Mouse (Mus musculus) olfactory bulb, adult 2 months (tissue): Measurements from ENCODE around the gene RPS10-NUDT3. TPM values are rescaled to one million over a fixed set of nuclear protein-coding genes. Genes with fewer than 3 reads are reported as not detected.
A peak's percentile ranks its signal among the peaks of the same experiment; 100 is the strongest.

Source experiments
- H3K27ac ChIP-seq: fragments of 200-500 bp; 2 replicates; pipeline ENCODE4 v1.5.1; 2012; ENCODE audit warnings: low read depth, low read length; ENCODE audit not compliant: insufficient read depth
- H3K4me1 ChIP-seq: fragments of 200-500 bp; 2 replicates; pipeline ENCODE4 v1.6.1; 2012; ENCODE audit warnings: low read length; ENCODE audit not compliant: control insufficient read depth, insufficient read depth
- H3K4me3 ChIP-seq: fragments of 200-500 bp; 2 replicates; pipeline ENCODE4 v1.5.1; 2012; ENCODE audit warnings: mild to moderate bottlenecking, low read depth, low read length, moderate library complexity; ENCODE audit not compliant: insufficient read depth
- CTCF ChIP-seq: fragments of 200-500 bp; IDR thresholded peaks from 2 replicates; pipeline ENCODE4 v1.5.1; 2012; ENCODE audit warnings: low read depth, mild to moderate bottlenecking, low read length, moderate library complexity; ENCODE audit not compliant: insufficient read depth
- POLR2A ChIP-seq: fragments of 200-500 bp; IDR thresholded peaks from 2 replicates; pipeline ENCODE4 v1.6.1; 2012; ENCODE audit warnings: mild to moderate bottlenecking, low read depth, low read length, moderate library complexity; ENCODE audit not compliant: insufficient read depth
- WGBS: fragments of 180-500 bp; shearing (Covaris S2); methylation state at CpG from one replicate; pipeline ENCODE4 v1.1.7; 2018; 5-methylcytosine and 5-hydroxymethylcytosine counted together
- polyA plus RNA-seq: library from polyadenylated mRNA; stranded (reverse); fragments of >200 nt; gene quantifications from 2 replicates; pipeline ENCODE4 v1.2.4, GENCODE M21; 2012; ENCODE audit warnings: low replicate concordance; ENCODE audit not compliant: missing spikeins, insufficient read depth, insufficient read length

Gene RPS10-NUDT3
- polyA plus RNA-seq, 1 experiment, result not detected

DNA sequence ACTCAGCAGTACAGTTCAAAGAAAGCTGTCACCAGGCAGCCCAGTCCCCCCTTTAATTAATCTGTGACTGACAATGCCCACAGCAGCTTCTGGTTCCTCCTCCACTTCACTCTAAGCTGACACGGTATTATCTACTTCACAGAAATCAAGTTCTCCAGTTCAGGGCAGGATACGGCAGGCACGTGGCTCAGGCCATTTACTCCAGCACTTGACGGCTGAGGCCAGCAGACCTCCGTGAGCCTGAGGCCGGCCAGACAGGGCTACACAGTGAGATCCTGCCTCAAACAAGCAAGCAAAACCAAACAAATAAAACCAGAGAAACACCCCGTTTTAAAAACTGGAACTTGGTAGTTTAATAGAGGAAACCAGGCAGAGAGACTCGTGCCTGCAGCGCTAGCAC, 48.4 kb downstream of the RPS10-NUDT3 start:
- 54% methylated on average over 9 of the region's 9 CpGs for WGBS
- no peak for TF ChIP-seq CTCF
- TF ChIP-seq POLR2A, result no peak

DNA sequence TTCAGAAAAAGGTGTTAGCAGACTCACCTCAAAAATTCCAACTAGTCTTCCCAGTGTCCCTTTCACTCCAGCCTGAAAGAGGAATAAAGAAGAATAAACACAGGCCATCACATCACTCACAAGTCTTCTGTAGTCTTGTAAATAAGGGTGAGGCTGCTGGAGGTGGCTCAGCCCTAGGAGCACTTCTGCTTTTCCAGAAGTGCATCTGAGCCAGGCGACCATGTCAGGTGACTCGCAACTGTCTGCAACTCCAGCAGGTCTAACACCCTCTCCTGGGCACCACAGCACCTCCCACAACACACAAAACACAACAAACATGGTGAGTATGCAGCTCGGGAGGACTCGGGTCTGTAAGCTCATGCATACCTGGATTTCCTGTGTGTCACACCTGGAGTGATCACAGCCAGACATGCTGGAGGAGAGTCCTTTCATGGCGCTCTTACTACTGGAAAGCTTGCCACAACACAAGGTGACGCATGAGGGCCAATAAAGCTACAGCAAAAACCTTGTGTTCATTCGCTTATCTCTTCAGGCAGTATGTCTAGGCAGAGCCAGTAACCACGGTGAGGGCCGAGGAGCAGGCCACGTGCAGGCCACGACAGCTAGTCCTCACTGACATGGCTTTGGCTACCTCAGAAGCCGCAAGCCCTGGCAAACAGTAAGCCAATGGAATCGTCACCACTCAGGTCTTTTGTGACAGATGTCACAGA, 51.7 kb downstream of the RPS10-NUDT3 start:
- H3K4me3 ChIP-seq, result no peak overlapping the region
- peaks cover 26% of the 10 kb centered on the region for H3K4me1 ChIP-seq
- 82% methylated on average over 13 of the region's 13 CpGs for WGBS
- no peak overlapping the region for H3K27ac ChIP-seq
- TF ChIP-seq CTCF (no peak), POLR2A (no peak)

More for the DNA sequence above, 48.4 kb downstream of the RPS10-NUDT3 start:
- H3K27ac ChIP-seq, result no peak overlapping the region
- peaks cover 32% of the 10 kb centered on the region for H3K4me1 ChIP-seq
- no peak overlapping the region for H3K4me3 ChIP-seq

DNA sequence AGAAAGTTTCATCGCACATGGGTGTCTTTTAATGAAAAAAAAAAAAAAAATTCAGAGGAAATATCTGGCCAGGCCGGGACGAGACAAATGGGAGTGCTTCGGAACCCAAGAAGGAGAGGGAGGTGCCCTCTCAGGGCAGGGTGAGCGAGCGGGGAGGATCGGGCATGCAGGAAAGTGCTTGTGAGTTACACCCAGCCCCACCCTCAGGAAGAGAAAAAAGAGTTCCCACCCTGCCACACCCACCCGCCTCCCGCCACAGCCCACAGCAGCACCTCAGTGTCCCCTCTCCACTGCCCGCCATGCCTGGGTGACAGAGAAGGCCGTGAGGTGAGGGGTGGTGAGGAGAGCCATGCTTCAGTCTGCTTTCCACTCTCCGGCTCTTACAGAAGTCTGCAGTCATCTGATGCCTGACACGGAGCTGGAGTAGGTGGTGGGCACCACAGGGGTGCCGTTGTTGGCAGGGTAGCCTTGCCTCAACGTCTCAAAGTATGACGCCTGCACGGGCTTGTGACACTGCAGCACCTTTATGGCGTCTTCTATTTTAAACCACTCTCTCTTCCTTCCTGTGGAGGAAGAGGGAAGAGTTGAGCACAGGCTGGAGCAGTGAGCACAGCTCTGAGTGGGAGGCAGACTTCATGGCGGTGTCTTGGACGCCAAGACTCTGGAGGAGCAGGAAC, 54.5 kb downstream of the RPS10-NUDT3 start:
- TF ChIP-seq POLR2A (no peak), CTCF (no peak)
- Histone ChIP-seq H3K27ac (no peak overlapping the region), H3K4me1 (peaks cover 27% of the 10 kb centered on the region), H3K4me3 (no peak overlapping the region)
- 74% methylated on average over 20 of the region's 20 CpGs for WGBS

DNA sequence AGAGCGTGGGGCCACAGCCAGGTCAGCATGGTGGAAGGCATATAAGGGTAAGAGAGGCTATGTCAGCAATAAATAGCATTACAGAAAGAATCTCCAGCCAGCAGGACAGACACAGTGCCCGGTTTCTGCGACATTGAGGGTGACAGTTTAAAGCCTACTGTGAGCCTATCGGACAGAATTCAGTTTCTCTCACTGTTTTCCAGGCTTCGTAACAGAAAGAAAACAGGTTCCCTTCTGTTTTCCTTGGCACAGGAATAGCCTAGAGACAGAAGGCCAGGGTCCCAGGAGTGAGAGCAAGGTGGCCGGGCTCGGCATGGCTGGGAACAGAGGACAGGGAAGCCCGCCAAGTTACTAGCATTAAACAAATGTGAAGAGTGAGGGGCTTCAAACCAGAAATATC, 55.2 kb downstream of the RPS10-NUDT3 start:
- 61% methylated on average over 8 of the region's 8 CpGs for WGBS
- Histone ChIP-seq H3K4me3 (no peak overlapping the region), H3K27ac (no peak overlapping the region), H3K4me1 (peaks cover 28% of the 10 kb centered on the region)
- TF ChIP-seq CTCF (no peak), POLR2A (no peak)

DNA sequence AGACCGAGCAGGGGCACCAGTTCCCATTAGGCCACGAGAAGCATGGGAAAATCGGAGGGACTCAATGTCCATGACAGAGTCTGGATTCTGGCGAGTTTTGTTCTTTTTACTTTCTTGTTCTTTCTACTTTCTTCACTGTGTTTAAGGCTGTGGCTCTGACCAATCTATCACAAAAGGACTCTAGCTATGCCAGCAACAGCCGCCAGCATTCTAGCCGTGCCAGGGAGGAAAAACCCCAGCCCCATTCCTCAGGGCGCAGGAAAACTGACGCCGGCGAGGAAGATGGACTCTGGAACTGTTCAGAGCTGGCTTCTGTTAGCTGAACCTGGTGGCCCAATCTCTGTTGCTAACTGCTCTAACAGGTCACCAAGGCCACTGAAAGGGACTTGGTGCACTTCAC, 56.5 kb downstream of the RPS10-NUDT3 start:
- TF ChIP-seq CTCF (no peak), POLR2A (no peak)
- peak overlapping the region; percentile 41; the same call in 1 of the 2 replicates for H3K27ac ChIP-seq
- 74% methylated on average over 10 of the region's 10 CpGs for WGBS
- H3K4me1 ChIP-seq, result peaks cover 36% of the 10 kb centered on the region
- no peak overlapping the region for H3K4me3 ChIP-seq

DNA sequence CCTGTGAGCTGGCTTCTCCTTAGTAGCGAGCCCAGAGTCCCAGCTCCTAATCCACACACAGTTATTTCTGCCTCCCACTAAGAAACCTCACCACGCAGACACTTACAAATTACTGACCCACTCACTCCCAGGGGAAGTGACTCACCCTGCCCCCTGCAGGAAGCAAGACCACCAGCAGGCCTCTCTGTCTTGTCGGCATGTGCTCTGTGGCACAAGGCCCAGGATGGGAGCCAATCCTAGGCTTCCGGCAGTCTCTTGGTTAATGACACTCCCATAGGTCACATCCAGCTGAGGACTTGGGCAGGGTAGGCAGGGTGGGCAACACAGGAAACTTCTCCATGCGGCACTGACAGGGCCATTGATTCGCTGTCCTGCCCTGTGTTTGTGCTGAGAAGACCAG, 57.6 kb downstream of the RPS10-NUDT3 start:
- Histone ChIP-seq H3K4me1 (peaks cover 36% of the 10 kb centered on the region), H3K4me3 (no peak overlapping the region), H3K27ac (peak overlapping the region; percentile 2; the same call in 1 of the 2 replicates)
- no peak for TF ChIP-seq POLR2A
- peak; percentile 15; the same call in 1 of the 2 replicates for TF ChIP-seq CTCF
- WGBS, result 28% methylated on average over 6 of the region's 6 CpGs

DNA sequence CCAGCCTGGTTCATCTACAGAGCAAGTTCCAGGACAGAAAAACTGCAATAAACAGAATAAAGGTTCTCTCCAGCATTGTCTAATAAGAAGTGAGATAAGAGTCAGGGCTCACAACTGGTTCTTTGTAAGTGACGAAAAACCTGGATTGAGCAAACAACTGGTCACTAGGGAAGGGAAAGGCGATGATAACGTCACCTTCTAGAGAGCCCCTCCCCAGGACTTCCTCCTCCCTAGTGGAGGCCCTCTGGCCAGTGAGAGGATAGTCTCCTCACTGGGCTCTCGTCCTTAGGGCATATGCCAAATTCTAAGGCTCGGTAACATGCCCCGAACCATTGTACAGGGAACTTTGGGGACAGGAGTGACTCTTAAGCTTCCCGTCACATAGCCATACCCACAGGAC, 59.0 kb downstream of the RPS10-NUDT3 start:
- no peak overlapping the region for H3K27ac ChIP-seq
- peaks cover 34% of the 10 kb centered on the region for H3K4me1 ChIP-seq
- TF ChIP-seq POLR2A (no peak), CTCF (no peak)
- no peak overlapping the region for H3K4me3 ChIP-seq
- 85% methylated on average over 7 of the region's 7 CpGs for WGBS

DNA sequence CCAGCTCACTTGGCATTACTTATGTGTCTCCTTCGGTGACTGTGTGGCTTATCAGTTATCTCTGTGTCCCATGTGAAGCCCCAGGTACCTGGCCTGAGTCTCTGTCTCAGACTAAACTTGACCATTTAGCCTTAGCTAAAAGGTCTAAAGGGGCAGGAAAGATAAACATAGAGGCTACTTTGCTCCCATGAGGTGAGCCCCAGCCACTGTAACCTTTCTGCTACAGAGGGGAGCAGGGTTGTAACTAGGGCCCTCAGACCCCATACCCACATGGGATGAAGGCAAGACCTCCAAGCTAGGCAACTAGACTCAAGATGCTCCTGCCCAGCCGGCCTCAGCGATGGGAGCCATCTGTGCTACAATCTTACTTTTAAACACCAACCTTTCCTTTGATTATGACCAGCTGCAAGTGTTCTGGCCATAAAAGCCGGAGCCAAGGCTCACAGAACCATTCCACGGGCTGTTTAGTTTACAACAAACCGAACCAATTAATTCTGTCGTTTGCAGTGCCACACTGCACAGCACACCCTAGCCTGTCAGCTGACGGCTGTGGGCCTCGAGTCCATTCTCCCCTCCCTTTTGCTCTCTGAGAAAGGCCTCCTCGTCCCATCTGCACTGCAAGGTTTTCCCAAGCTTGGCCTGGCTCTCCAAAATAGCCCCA, 59.8 kb downstream of the RPS10-NUDT3 start:
- TF ChIP-seq POLR2A (no peak), CTCF (no peak)
- no peak overlapping the region for H3K27ac ChIP-seq
- H3K4me3 ChIP-seq, result no peak overlapping the region
- 50% methylated on average over 10 of the region's 10 CpGs for WGBS
- H3K4me1 ChIP-seq, result peaks cover 27% of the 10 kb centered on the region
